Mouse (Mus musculus) gastrocnemius, postnatal 4 days (tissue): ENCODE measurements at regions not wholly inside any gene's neighbourhood (a gene's known extent, or its start where the extent isn't known, plus 50 kb on each side); places are given as distances from the start of the nearest gene placed in this dataset. TPM values are rescaled to one million over a fixed set of nuclear protein-coding genes. Genes with fewer than 3 reads are reported as not detected.
"Not testable (repeated sequence)": the region's sequence is repeated elsewhere in the genome, so short reads cannot be mapped to it uniquely, and the experiment has no call there.

Experiments
- DNase-seq, 2 experiments: peaks; one replicate each; pipeline ENCODE4 v3.0.0; 2021 to 2022; ENCODE audit warnings: low spot score in 2 of 2, mixed read lengths in 2 of 2
- microRNA-seq: library from miRNA; unstranded; fragments of <30 nt; microRNA quantifications from one replicate; pipeline ENCODE4 v1.2.0, GENCODE M21; 2021

DNA sequence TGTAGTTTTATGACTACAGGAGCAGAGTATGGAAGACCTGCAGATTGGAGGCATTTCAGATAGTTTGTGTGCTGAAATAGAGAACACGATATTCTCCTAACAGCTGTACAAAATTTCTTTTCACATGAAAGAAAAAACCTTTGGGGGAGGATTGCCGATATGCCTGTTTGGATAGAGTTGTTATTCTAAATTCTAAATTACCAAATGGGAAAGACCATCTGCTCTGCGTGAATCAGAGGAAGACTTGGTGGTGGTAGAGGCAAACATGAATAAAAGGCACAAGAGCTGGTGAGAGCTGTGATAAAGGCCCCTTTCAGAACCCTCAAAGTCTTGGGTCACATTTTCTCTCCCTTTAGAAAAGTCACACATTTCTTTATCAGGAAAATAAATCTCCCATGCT, 96.9 kb upstream of the Mpdz start:
- DNase-seq: no peak

DNA sequence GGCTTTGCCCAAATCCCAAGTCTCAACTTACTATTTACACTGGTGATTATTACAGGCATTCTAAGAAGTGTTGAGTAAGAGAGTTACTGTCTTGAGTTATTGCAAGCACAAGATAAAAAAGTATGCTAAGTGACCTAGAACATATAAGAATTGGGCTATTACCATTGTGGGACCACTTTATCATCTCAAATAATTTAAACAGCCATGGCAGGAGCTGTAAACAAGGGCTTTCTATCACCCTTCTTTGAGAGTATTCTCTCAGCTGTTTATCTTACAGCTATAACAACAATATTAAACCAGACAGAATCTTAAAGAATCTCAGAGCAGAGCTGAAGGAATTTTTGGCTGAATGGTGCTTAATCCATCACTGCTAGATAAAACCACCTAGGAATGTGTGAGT, 94.2 kb upstream of the Mpdz start:
- DNase-seq: no peak

DNA sequence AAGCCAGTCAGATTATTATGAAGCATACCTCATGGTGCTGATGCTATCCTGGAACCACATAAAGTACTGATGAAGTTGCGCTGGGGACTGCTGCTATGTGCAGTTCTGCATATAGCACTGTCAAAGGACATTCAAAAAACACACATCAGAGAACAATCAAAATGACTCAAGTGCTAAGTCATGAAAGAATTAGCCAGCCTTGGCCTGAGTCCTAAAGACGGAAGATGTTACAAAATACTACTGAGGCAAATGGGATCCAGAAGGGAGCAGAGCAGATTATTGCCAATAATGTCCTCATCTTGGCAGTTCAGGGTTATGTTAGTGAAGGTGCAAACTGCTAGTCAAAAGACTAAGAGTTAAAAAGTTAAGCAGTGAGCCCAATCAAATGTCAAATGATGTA, 87.9 kb upstream of the Mpdz start:
- DNase-seq: peak in 1 of 2 experiments; percentile 14

DNA sequence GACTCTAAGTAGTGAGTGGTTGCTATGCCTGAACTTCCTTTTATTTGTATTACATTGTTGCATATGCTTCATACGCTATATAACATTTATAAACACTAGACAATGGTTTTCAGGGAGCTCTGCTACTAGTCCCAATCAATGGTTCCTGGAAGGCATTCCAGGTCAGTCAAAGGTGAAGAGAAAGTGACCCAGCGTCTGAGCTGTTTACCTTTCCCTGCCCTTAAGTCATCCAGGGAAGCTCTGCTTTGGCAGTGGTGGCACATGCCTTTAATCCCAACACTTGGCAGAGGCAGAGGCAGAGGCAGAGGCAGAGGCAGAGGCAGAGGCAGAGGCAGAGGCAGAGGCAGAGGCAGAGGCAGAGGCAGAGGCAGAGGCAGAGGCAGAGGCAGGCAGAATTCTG, 76.5 kb upstream of the Mpdz start:
- not testable (repeated sequence) for DNase-seq

DNA sequence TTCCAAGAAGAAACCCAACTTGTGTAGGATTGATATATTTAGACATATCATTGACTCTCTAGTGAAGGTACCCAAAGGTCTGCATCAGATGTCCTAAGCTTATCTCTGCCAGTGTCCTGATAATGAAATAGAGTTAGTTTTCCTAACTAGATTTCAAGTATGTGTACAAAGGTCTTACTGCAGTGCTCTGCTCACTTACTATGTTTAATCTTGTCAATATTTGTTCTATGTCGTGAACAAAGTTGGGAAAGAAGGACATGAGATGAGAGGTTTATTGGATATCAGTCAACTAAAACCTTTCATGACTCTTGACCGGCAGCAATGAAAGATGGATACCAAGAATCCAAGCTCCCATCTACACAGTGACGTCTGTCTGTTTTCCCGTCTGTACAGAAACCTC, 71.9 kb upstream of the Mpdz start:
- no peak for DNase-seq

DNA sequence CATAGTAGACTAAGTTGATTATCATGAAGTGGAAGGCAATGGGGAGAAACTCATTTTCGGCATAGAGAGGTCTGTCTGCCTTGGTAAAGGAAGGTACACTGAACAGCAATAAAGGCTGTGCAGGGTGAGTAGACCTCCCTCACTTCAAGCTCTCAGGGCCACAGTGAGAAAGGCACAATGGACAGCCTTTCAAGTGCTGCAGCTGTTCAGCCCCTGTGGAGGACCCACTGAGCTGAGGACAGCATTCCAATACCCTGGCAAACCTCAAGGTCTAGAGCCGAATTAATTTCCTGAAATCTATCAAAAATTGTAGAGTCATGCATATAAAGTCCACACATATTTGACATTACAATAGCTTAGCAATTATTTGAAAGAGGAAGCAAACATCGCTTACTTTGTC, 69.8 kb upstream of the Mpdz start:
- DNase-seq: no peak

DNA sequence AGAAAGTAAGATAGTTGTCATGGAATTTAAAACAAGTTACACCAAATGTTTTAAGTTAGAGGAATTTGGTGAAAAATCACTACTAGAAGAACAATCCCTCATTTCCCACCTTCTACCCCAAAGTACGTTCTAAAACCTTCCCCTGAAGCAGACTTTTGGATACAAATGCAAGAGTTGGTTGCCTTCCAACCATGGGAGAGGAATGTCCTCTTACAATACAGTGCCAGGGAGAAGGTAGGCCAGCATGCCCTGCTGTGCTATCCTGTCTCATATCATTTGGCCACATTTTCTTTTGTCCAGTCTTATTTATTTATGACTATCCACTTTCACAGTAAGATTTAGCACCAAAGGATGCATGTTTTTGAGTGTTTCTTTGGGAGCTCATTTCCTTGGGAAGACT, 66.2 kb upstream of the Mpdz start:
- DNase-seq: no peak

DNA sequence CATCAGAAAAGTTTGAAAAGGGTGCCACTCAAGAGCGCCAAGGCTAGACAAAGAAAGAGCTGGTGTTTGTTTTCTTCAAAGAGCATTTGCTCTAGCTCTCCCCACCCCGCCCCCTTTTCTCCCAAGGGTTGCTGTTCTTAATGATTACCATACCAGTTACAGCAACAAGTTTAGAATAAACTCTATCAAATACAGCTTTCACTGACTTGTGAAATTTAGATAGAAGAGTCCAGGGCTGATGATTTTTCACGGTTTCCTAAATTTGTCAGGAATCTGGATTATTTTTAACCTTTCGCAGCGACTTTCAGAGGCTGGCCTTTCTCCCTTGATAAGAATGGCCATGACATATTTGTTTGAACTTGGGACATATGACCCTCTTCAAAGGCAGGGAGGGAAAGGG, 64.2 kb upstream of the Mpdz start:
- DNase-seq: no peak

DNA sequence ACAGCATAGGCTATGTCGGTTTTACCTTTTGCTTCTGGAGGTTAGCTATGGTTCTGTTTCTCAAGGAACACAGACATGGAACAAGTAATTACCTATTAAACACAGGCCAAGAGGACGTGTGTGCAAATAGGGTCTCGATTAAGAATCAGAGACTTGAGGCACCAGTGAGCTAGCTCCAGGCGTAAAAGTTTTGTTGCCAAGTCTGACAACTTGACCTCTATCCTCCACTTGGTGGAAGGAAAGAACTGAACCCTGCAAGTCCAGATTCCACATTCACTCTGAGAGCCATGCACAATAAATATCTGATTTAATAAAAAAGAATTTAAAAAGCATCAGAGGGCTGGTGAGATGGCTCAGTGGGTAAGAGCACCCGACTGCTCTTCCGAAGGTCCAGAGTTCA, 63.7 kb upstream of the Mpdz start:
- no peak for DNase-seq

DNA sequence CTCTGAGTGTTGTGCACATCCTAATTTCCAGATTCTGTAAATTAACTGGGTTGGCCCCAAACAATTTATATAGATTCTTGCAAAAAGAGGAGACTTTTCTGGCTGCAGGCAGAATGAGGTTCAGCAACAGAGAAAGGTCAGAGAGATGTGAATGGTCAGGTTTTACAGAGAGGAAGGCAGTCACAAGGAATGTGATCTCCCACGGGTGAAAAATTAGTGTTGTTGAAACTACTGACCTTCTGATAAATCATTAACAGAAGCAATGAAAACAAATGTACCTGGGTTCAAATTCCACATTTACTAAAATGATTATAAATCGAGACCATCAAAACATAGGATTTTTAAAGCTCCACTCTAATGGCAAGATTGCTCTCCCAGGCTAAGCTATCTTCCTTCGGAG, 62.5 kb upstream of the Mpdz start:
- no peak for DNase-seq

DNA sequence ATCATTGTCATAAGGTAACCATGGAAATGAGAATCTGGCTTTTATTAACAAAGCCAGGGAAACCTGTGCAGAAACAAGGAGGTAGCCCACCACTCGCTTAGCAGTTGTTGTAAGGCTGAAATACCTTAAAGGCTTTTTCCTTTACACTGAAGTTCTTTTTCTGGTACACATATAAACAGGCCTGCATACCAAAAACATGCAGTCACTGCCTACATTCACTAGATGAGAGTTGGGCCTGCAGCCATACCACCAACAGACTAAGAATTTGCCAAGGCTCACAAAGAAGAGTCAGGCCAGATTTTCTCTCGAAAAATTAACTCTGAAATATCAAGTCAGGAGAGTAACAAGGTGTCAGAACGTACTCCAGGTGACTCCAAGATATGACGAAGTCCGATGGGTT, 61.3 kb upstream of the Mpdz start:
- no peak for DNase-seq

DNA sequence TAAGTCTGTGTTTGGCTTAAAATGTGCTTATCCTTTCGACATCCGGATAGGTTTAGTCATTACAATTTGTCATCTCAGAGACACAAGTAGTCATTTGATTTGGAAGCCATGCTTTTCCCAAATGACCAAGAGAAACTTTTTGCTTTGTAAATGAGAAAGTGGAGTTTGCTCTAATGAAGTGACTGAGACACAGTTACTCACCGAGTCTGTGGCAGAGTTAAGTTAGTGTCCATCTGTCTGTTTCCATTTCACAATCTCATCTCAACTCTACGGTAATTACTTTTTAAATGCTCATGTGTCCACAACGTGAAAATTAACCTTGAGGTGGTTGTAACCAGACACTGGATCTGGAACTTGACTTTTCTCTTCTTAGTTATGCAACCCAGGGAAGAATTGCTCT, 59.2 kb upstream of the Mpdz start:
- no peak for DNase-seq

DNA sequence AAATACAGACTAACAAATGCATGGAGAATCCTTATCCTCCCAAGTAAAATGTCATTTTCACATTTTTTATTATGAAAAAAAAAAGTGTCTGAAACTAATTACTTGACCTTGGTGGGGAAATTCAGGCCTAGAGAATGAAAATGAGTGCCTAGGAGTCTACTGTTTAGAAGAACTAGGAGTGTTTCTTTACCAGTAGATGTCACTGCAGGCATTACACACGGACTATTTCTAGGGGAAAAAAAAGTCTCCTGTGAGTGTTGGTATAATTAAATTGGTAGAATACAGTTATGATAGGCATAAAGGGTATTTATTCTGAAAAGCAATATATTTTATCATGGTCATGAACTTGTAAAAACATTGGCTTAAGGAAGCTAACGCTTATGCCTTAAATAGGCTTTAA, 55.5 kb upstream of the Mpdz start:
- no peak for DNase-seq

DNA sequence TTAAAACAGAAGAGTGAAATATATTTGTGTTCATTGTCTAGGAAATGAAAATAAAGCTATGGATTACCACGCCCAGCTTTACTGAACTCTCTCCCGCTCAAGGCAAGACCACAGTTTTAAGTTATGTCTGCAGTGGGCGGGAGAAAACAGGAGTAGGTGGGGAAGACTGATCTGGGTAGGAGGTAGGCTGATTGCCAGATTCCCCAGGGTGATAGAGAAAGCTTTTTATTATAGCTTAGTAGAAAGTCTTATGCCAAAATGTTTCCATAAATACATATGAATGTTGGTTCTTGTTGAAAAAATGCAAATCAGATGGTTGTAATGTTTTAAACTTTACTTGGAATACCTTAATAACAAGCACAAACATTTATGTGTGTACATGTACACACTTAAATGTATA, 50.2 kb upstream of the Mpdz start:
- no peak for DNase-seq

Small RNAs in the stretch of these regions (microRNA-seq; reads per million reads assigned to microRNA genes)
- gene Gm22402: not detected
